Mouse (Mus musculus) forebrain, embryonic 10.5 days (tissue): ENCODE data around the gene Lad1. TPM values are rescaled to one million over a fixed set of nuclear protein-coding genes. Genes with fewer than 3 reads are reported as not detected.

Experiments
- DNase-seq: peaks from one replicate; pipeline ENCODE4 v3.0.0-alpha.2; 2017; ENCODE audit warnings: low spot score; ENCODE audit errors: extremely low spot score
- H3K27ac ChIP-seq: fragments of 300-500 bp; sonication (generic); 2 replicates; pipeline ENCODE4 v1.5.1; 2016; ENCODE audit warnings: mild to moderate bottlenecking
- H3K27me3 ChIP-seq: fragments of 300-500 bp; sonication (generic); 2 replicates; pipeline ENCODE4 v1.6.1; 2016; ENCODE audit warnings: mild to moderate bottlenecking; ENCODE audit not compliant: poor library complexity, severe bottlenecking
- H3K36me3 ChIP-seq: fragments of 300-500 bp; sonication (generic); replicated peaks from 2 replicates; pipeline ENCODE4 v1.6.1; 2016; ENCODE audit warnings: mild to moderate bottlenecking, moderate library complexity
- H3K4me1 ChIP-seq: fragments of 300-500 bp; sonication (generic); 2 replicates; pipeline ENCODE4 v1.6.1; 2016
- H3K4me3 ChIP-seq: fragments of 300-500 bp; sonication (generic); 2 replicates; pipeline ENCODE4 v1.5.1; 2016; ENCODE audit warnings: mild to moderate bottlenecking, moderate library complexity
- H3K9me3 ChIP-seq: fragments of 300-500 bp; sonication (generic); 2 replicates; pipeline ENCODE4 v1.6.1; 2016; ENCODE audit warnings: mild to moderate bottlenecking, moderate library complexity
- WGBS: fragments of 180-500 bp; shearing (Covaris S2); methylation state at CpG from one replicate; pipeline ENCODE4 v1.1.7; 2016; 5-methylcytosine and 5-hydroxymethylcytosine counted together
- polyA plus RNA-seq: library from polyadenylated mRNA; unstranded; fragments of >200 nt; fragmentation: Nextera tagmentation; extraction: Ambion mirVana; gene quantifications from 2 replicates; pipeline ENCODE4 v1.2.1, GENCODE M21; 2016

Gene Lad1
- 3.1 and 3.7 TPM in 2 replicates for polyA plus RNA-seq

DNA sequence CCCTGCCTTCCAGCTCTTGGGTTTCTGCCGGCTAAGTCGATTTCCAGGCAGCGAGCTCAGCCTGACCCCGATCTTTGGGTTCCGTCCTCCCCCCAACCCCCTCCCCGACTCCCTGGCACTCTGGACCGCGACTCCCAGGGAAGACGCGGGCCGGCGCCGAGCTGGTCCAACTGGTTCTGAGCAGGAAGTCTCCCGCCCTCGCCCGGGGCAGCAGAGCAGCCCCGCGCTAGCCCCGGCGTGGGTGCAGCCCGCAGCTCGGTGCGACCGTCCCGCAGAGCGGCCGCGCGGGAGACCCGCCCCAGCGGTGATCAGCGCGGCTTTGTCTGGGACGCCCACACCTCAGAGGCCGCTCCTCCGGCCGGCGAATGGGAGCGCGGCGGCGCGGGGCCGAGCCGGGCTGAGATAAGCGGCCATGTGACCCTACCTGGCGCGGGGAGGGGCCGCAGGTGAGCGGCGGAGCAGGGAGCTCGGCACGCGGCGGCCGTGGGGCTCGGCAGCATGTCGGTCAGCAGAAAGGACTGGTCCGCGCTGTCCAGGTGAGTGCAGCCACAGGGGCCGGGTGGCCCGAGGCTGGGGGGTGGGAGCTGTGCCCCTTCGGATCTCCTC is at the start of gene Lad1:
TSS of gene Lad1 (plus strand) at position 118 of the 606 bp plus-strand sequence.
- Histone ChIP-seq H3K27ac (peak within 1 kb of the TSS; percentile 82), H3K4me3 (peak within 1 kb of the TSS; percentile 59), H3K9me3 (no peaks in the 10 kb centered on the region), H3K27me3 (peaks cover 92% of the 10 kb centered on the region), H3K36me3 (no peaks in the 10 kb centered on the region), H3K4me1 (peaks cover 17% of the 10 kb centered on the region)
- peak; percentile 39 for DNase-seq
- under 1% methylated on average over 58 of the region's 63 CpGs for WGBS

DNA sequence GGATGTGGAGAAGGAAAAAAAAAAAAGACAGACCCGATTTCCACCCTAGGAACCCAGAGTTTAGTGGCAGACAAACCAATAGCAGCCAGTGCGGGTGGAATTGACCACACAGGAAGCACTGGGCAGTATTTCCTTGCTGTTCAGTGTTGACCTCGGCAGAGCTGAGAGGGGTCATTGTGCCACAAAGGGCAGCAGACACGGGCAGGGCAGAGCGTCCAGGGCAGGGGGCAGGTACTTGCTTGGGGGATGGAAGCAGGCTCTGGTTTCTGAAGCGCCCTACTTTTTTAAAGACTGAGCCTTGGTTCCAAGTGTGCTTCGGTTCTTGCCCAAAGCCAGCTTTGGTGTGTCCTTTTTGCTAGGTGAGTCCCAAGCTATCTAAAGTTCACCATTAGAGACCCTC is 48.2 kb upstream of the Lad1 start:
- H3K9me3 ChIP-seq, result no peaks in the 10 kb centered on the region
- WGBS, result 76% methylated on average over 7 of the region's 7 CpGs
- no peak overlapping the region for H3K4me3 ChIP-seq
- H3K27ac ChIP-seq, result no peak overlapping the region
- no peak for DNase-seq
- H3K36me3 ChIP-seq, result peaks cover 15% of the 10 kb centered on the region
- H3K27me3 ChIP-seq, result peaks cover 62% of the 10 kb centered on the region
- H3K4me1 ChIP-seq, result peaks cover 37% of the 10 kb centered on the region

DNA sequence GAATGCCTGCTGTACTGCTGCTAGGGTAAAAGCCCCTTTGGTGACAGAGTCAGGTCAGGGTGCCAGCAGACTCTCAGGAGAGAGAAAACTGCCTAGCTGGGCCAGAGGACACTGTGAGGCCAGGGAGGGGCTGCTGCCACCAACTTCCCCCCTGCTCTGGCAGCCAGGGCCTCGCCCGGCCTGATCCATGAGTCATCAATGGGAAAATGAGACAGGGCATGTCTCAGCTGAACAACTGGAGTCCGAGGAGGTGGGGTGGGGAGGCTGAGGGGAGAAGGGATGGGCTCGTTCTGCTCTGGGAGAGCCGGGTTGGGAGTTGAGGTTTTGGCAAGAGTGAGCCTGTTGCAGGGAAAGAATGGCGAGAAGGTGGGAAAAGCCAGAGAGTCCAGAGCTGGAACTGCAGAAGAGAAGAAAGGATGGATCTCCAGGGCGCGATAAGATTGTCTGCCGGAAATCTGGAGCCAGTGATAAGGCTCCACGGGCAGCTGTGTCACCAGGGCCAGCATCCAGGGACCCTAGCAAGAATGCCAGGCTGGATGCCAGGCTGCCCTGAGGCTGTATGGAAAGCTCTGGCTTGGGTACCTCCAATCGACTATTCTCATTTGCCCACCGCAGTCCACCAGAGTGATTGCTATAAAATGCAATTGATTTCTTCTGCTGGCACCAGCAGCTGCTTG is 47.4 kb upstream of the Lad1 start:
- no peak for DNase-seq
- Histone ChIP-seq H3K27ac (0 out of 2 replicates have a peak overlapping the region, but pooled peaks have one; percentile 31), H3K4me1 (peaks cover 29% of the 10 kb centered on the region), H3K9me3 (no peaks in the 10 kb centered on the region), H3K4me3 (no peak overlapping the region), H3K27me3 (peaks cover 54% of the 10 kb centered on the region), H3K36me3 (peaks cover 15% of the 10 kb centered on the region)
- 77% methylated on average over 12 of the region's 12 CpGs for WGBS

DNA sequence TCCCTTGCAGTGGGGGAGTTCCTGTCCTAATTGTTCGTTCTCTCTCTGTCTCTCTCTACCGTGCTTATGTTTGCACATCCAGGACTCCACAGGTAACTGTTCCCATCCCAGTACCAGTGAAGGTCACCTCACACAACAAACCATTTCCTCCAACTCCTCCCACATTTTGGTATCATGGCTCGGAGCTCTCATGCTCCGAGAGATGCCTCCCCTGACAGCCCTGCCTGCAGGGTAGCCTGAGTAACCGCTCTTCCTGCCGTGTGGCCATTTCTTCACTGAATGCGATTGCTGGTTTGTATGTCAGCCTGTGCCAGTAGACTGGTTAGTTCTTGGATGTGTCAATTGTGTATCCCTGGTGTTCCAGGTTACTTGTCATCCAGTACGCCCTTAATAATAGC is 46.8 kb upstream of the Lad1 start:
- DNase-seq, result no peak
- H3K4me3 ChIP-seq, result no peak overlapping the region
- no peak overlapping the region for H3K27ac ChIP-seq
- no peaks in the 10 kb centered on the region for H3K9me3 ChIP-seq
- 79% methylated on average over 8 of the region's 8 CpGs for WGBS
- H3K4me1 ChIP-seq, result peaks cover 23% of the 10 kb centered on the region
- peaks cover 49% of the 10 kb centered on the region for H3K27me3 ChIP-seq
- peaks cover 15% of the 10 kb centered on the region for H3K36me3 ChIP-seq

DNA sequence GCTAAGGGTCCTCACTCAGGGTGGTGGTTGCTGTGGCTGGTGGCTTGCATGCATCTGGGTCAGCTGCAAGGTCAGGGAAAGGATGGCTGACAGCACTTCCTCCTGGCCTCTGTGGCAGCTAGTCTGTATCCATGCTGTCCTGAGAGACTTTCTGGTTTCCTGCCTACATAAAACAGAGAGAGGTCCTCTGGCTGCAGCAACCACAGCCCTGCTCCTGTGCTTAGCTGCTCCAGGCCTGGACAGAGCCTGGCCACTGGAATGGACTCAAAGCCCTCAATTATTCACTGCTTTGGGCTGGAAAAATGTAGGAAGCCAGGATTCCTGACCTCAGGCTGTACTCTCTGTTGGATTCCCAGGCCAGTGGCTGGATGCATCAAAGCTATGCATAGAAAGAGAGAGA is 41.8 kb upstream of the Lad1 start:
- Histone ChIP-seq H3K9me3 (no peaks in the 10 kb centered on the region), H3K27ac (no peak overlapping the region), H3K27me3 (peaks cover 28% of the 10 kb centered on the region), H3K36me3 (no peaks in the 10 kb centered on the region), H3K4me3 (no peak overlapping the region), H3K4me1 (peaks cover 27% of the 10 kb centered on the region)
- no peak for DNase-seq

DNA sequence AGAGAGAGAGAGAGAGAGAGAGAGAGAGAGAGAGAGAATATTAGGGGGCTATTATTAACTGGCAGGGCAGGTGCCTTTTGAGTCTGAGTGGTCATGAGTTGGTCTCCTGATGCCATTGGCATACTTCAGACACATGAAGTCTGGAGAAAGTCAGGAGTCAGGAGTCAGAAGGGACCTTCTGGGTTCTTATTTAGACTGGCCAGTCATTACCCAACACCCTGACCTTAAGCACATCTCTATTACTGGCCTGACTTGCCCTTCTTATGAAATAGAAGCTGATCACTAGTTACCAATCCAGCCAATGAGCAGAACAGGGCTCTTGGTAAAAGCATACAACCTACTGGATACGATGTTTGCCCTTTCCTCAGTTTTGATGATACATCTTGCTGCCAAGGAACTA is 41.4 kb upstream of the Lad1 start:
- no peak overlapping the region for H3K27ac ChIP-seq
- peaks cover 27% of the 10 kb centered on the region for H3K27me3 ChIP-seq
- no peak overlapping the region for H3K4me3 ChIP-seq
- DNase-seq, result no peak
- H3K36me3 ChIP-seq, result no peaks in the 10 kb centered on the region
- H3K4me1 ChIP-seq, result peaks cover 27% of the 10 kb centered on the region
- WGBS, result 96% methylated on average over 1 of the region's 1 CpGs
- H3K9me3 ChIP-seq, result no peaks in the 10 kb centered on the region

DNA sequence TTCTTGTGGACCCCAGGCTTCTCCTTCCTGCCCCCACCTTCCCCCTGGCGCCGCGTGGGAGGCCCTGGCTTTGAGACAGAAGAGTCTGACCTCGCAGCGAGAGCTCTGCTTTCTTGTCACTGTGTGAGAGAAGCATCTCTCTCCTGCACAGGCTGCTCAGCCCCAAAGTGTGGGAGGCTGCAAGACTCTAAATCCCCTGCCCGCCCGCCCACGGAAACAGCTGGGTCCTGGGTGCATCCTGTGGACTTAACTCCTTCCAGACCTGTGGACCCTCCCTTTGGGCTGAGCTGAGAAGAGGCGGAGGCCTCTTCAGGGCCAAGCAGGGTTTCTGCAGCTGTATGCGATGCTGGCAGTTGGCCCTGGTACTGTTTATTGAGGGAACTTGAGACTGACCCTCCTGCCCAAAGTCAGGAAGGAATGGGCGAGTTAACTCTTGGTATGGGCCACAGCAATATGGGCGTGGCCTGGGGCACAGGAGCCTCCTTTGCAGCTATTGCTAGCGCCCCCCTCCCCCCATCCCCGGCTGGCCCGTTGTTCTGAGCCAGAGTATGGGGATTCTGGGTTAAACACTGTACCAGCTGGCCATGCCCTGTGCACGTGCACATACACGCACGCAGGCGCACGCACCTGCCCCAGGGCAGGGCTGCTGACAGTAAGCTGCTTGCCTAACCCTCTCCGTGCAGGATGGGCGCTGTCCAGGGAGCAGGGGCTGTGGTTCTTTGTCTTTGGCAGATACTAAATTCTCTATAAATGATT is 39.4 kb upstream of the Lad1 start, which contains the start of gene Tnni1:
TSS of gene Tnni1 (plus strand) at position 655 of the 756 bp plus-strand sequence.
- Histone ChIP-seq H3K27ac (peak within 1 kb of the TSS; percentile 67), H3K4me3 (no peak within 1 kb of the TSS), H3K27me3 (peaks cover 27% of the 10 kb centered on the region), H3K9me3 (no peaks in the 10 kb centered on the region), H3K4me1 (peaks cover 38% of the 10 kb centered on the region), H3K36me3 (no peaks in the 10 kb centered on the region)
- DNase-seq, result no peak
- 36% methylated on average over 22 of the region's 22 CpGs for WGBS

DNA sequence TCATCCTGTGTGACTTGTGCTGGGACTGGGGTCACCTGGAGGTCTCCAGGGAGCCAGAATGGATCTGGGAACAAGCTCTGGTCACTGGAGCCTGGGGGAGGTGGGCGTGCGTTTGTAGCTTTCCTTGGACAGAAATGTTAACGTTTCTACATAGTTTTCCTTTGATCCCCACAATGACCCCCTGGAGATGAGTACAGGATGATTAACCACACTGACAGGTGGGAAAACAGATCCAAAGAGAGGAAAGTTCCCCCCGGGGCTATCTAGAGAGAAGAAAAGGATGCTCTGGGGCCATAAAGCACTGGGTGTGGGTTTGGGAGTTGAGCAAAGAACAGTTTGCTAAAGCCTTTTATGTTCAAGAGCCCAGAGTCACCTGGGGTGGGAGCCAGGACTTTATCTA is 37.7 kb upstream of the Lad1 start:
- no peak overlapping the region for H3K27ac ChIP-seq
- no peaks in the 10 kb centered on the region for H3K9me3 ChIP-seq
- H3K4me3 ChIP-seq, result no peak overlapping the region
- no peaks in the 10 kb centered on the region for H3K36me3 ChIP-seq
- no peak for DNase-seq
- H3K4me1 ChIP-seq, result peaks cover 38% of the 10 kb centered on the region
- H3K27me3 ChIP-seq, result peaks cover 27% of the 10 kb centered on the region
- WGBS, result 69% methylated on average over 4 of the region's 4 CpGs

DNA sequence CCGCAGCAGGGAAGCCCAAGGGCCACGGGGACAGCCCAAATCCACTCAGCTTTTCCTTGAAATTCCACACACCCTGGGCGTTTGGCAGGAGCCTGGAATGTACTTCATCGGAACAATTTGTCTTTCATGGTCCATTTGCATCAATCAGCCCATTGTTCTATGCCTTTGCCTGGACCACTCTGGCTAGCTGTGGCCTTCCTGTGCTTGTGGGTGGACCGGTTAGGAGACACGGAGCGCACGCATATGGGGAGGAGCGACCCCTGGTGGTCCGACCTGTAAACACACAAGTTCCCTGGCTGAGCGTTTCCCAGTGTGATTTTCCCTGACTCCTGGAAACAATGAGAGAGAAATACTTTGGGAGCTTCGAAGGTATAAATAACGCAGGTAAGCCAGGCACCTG is 37.2 kb upstream of the Lad1 start:
- peaks cover 38% of the 10 kb centered on the region for H3K4me1 ChIP-seq
- peaks cover 27% of the 10 kb centered on the region for H3K27me3 ChIP-seq
- peak; percentile 72 for DNase-seq
- no peak overlapping the region for H3K4me3 ChIP-seq
- H3K36me3 ChIP-seq, result no peaks in the 10 kb centered on the region
- 17% methylated on average over 13 of the region's 13 CpGs for WGBS
- 0 out of 2 replicates have a peak overlapping the region, but pooled peaks have one; percentile 20 for H3K27ac ChIP-seq
- no peaks in the 10 kb centered on the region for H3K9me3 ChIP-seq

DNA sequence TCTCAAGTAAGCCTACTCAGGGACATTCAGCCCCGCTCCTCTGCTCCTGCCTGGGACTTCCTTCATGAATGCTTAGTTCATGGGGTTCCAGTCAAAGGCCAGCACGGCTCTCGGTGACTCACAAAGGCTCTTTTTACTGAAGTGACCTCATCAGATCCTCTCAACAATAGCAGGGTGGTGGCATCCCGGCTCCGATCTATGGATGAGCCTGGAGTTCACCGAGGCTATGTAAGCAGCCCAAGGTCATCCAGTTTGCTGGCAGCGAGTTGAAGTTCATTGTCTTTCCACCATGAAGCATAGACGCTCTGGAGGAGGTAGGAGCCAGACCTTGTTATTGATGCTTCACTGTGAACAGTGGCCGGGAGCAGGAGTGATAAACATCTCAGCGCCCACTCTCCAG is 35.6 kb upstream of the Lad1 start:
- H3K4me1 ChIP-seq, result peaks cover 38% of the 10 kb centered on the region
- H3K27me3 ChIP-seq, result peaks cover 27% of the 10 kb centered on the region
- no peaks in the 10 kb centered on the region for H3K36me3 ChIP-seq
- WGBS, result 42% methylated on average over 10 of the region's 10 CpGs
- no peaks in the 10 kb centered on the region for H3K9me3 ChIP-seq
- DNase-seq, result no peak
- 0 out of 2 replicates have a peak overlapping the region, but pooled peaks have one; percentile 26 for H3K27ac ChIP-seq
- no peak overlapping the region for H3K4me3 ChIP-seq

DNA sequence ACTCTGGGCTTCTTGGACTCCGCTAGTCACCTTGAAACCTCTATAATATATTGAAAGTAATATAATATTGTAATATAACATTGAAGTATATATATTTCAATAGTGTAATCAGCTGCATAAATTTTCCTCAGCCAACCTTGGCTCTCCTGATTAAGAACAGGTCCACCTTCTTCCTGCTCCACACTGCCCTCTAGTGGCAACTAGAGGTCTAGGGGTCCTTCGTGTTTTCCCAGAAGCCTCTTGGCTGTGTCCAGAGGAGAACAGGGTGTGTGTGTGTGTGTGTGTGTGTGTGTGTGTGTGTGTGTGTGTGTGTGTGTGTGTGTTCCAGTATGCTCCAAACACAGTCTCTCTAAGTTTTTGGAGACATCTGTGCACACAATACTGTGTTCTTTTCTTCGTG is 30.6 kb upstream of the Lad1 start:
- H3K4me3 ChIP-seq, result no peak overlapping the region
- H3K36me3 ChIP-seq, result no peaks in the 10 kb centered on the region
- peaks cover 26% of the 10 kb centered on the region for H3K27me3 ChIP-seq
- no peaks in the 10 kb centered on the region for H3K9me3 ChIP-seq
- peaks cover 21% of the 10 kb centered on the region for H3K4me1 ChIP-seq
- no peak overlapping the region for H3K27ac ChIP-seq
- WGBS, result 48% methylated on average over 3 of the region's 3 CpGs
- peak; percentile 76 for DNase-seq

DNA sequence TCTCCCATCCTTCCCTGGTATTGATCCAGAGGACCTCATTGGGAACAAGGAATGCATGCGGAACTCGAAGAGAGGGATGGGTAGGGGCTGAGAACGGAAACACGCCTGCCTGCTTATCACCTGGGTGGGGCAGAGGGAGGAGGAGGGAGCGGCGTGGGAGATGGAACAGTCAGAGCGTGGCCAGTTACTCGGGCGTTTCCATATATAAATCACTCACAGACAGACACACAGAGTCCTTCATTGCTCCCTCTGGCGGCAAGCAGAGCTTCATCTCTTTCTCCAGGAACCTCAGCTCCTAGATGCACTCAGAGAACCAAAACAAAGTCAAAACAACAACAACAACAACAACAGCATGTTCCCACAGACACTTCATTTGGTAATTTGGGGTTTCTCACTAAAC is 29.7 kb upstream of the Lad1 start:
- H3K4me1 ChIP-seq, result peaks cover 24% of the 10 kb centered on the region
- no peak overlapping the region for H3K4me3 ChIP-seq
- WGBS, result 59% methylated on average over 10 of the region's 10 CpGs
- no peak for DNase-seq
- H3K9me3 ChIP-seq, result no peaks in the 10 kb centered on the region
- peaks cover 35% of the 10 kb centered on the region for H3K27me3 ChIP-seq
- H3K36me3 ChIP-seq, result no peaks in the 10 kb centered on the region
- H3K27ac ChIP-seq, result no peak overlapping the region

DNA sequence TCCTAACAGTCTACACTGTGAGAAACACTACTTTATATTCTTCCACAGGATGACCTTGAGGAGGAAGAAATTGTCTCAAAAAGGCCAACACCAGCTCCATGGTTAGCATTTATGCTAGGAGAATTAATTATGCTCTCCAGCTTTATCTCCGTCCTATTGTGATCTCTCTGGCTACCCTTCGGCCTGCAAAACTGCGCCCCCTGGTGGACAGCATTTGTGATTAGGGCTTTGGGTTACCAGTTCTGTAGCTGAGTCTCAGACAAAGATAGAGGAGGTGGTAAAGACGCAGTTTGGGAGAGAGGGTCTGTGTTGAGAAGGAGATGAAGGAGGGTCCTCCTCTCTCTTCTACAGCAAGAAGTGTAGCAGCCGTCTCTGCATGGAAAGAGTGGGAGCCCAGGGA is 28.6 kb upstream of the Lad1 start:
- Histone ChIP-seq H3K4me1 (peaks cover 35% of the 10 kb centered on the region), H3K27ac (0 out of 2 replicates have a peak overlapping the region, but pooled peaks have one; percentile 11), H3K9me3 (no peaks in the 10 kb centered on the region), H3K4me3 (no peak overlapping the region), H3K27me3 (peaks cover 46% of the 10 kb centered on the region), H3K36me3 (no peaks in the 10 kb centered on the region)
- 16% methylated on average over 5 of the region's 5 CpGs for WGBS
- peak; percentile 75 for DNase-seq
